Mouse (Mus musculus): ENCODE results near the gene 1700010I14Rik.

- TF ChIP-seq GATA1 (IDR thresholded peaks at IDR 0.05; ENCODE audit: borderline replicate concordance, low read length) (no peak), CTCF (IDR thresholded peaks at IDR 0.05; ENCODE audit: low read depth, low read length) (no peak), POLR2AphosphoS5 (IDR thresholded peaks at IDR 0.05; ENCODE audit: insufficient replicate concordance, low read depth, low read length) (no peak)
Observed at GRCm38 (mm10) chr17:8973331-8973730, 14.8 kb upstream of the 1700010I14Rik start.
